Mouse (Mus musculus) right cerebral cortex, adult 18-20 months (tissue): ENCODE data around the gene Ucp1.
"Not testable (repeated sequence)": the region's sequence is repeated elsewhere in the genome, so short reads cannot be mapped to it uniquely, and the experiment has no call there.

Experiments
- DNase-seq: peaks from one replicate; pipeline ENCODE4 v3.0.0; 2022; ENCODE audit warnings: mixed read lengths

Gene Ucp1

GRCm38 (mm10) chr8:83290176-83290575 lies at the start of gene Ucp1:
Gene Ucp1 (plus strand): TSS chr8:83290352.
- DNase-seq: no peak

- peak; percentile 70 for DNase-seq
These were observed 46.0 kb upstream of the Ucp1 start for GRCm38 (mm10) chr8:83244151-83244550.

GRCm38 (mm10) chr8:83250858-83251257 lies 39.3 kb upstream of the Ucp1 start:
- no peak for DNase-seq

- no peak for DNase-seq
These were observed 38.5 kb upstream of the Ucp1 start for GRCm38 (mm10) chr8:83251362-83252246.

- no peak for DNase-seq
These were observed 37.4 kb upstream of the Ucp1 start for GRCm38 (mm10) chr8:83252791-83253190.

GRCm38 (mm10) chr8:83257631-83258030 lies 32.5 kb upstream of the Ucp1 start:
- no peak for DNase-seq

- DNase-seq: peak; percentile 31
These were observed 29.5 kb upstream of the Ucp1 start for GRCm38 (mm10) chr8:83260418-83261215.

- DNase-seq: no peak
These were observed 19.0 kb upstream of the Ucp1 start for GRCm38 (mm10) chr8:83271172-83271571.

GRCm38 (mm10) chr8:83272464-83272863 lies 17.7 kb upstream of the Ucp1 start:
- no peak for DNase-seq

GRCm38 (mm10) chr8:83274470-83274869 lies 15.7 kb upstream of the Ucp1 start:
- DNase-seq: no peak

- DNase-seq: no peak
These were observed 11.7 kb upstream of the Ucp1 start for GRCm38 (mm10) chr8:83278431-83278830.

GRCm38 (mm10) chr8:83285391-83285790 lies 4.8 kb upstream of the Ucp1 start:
- DNase-seq: no peak

GRCm38 (mm10) chr8:83297375-83297774 lies 7.2 kb downstream of the Ucp1 start:
- no peak for DNase-seq

- no peak for DNase-seq
These were observed 10.0 kb downstream of the Ucp1 start for GRCm38 (mm10) chr8:83300135-83300534.

GRCm38 (mm10) chr8:83304946-83305345 lies 14.8 kb downstream of the Ucp1 start:
- DNase-seq: no peak

GRCm38 (mm10) chr8:83309836-83310235 lies 19.7 kb downstream of the Ucp1 start:
- DNase-seq: no peak

GRCm38 (mm10) chr8:83315084-83315483 lies 24.9 kb downstream of the Ucp1 start:
- not testable (repeated sequence) for DNase-seq

GRCm38 (mm10) chr8:83315691-83316090 lies 25.5 kb downstream of the Ucp1 start:
- DNase-seq: no peak

GRCm38 (mm10) chr8:83320543-83320942 lies 30.4 kb downstream of the Ucp1 start:
- no peak for DNase-seq

GRCm38 (mm10) chr8:83322374-83322773 lies 32.2 kb downstream of the Ucp1 start:
- DNase-seq: no peak

GRCm38 (mm10) chr8:83323056-83323455 lies 32.9 kb downstream of the Ucp1 start:
- DNase-seq: no peak

- DNase-seq: no peak
These were observed 37.7 kb downstream of the Ucp1 start for GRCm38 (mm10) chr8:83327889-83328288.

GRCm38 (mm10) chr8:83331567-83331898 lies 41.4 kb downstream of the Ucp1 start:
- DNase-seq: peak; percentile 46
